Mouse (Mus musculus): ENCODE measurements around the gene Creb5. TPM values are rescaled to one million over a fixed set of nuclear protein-coding genes. Genes with fewer than 3 reads are reported as not detected.
A peak's percentile ranks its signal among the peaks of the same experiment; 100 is the strongest.

Gene Creb5
- polyA plus RNA-seq, 2 experiments: 20.0 to 46.1 TPM

DNA sequence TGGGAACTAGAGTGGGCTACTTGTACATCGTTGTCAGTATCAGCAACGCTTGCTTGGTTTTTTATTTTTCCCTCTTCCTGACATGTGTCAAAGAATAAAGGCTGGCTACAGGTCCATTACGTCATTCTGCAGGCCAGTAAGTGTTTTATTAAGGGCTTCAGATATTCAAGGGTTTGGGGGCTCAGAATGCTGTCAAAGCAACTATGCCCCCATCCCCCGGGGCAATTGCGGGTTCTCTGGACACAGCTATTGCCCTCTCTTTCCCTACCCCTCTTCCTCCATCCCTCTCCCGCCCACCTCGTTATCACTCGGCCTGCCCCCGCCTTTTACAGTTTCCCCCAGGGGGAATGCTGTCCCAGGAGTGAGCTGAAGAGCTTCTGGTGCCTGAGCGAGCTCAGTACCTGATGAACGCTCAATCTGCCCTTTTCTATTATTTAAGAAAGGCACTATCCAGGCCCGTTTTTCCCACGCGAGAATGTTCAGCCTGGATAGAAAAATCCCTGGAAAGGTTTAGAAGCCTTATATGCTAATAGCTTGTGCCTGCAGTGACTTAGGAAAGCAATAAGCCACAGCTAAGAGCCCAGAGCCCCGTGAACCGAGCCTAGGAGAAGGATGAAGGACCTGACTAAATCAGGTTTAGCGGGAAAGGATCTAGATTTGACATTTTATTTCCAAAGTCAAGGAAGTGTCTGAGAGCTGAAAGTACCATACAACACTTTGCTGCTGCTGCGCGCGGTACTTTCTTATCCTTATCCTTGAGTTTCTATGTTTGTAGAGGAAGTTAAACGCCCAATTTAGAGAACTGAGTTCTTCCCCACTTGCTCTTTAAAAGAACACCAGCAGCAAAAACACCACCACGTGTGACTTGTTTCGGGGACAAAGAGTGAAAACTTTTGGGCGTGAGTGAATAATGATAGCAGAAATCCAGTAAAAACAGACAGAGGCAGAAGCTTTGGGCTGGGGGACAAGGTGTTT is 1.8 kb downstream of the Creb5 start:
- peaks cover 29% of the 10 kb centered on the region for H3K4me1 ChIP-seq (ENCODE audit: control insufficient read depth, insufficient read depth, low read length)
- peak overlapping the region; percentile 89 for H3K27ac ChIP-seq (replicated peaks; ENCODE audit: low read depth, low read length)
- peak overlapping the region; percentile 87 for H3K9ac ChIP-seq (ENCODE audit: low read depth, low read length, severe bottlenecking)
- WGBS: 2% methylated on average over 24 of the region's 24 CpGs
- no peak for TF ChIP-seq POLR2A (IDR thresholded peaks at IDR 0.05; ENCODE audit: borderline replicate concordance, extremely low read depth, insufficient read depth, insufficient read length)
- ATAC-seq (ENCODE audit: low FRiP score, low read depth) (no peak), DNase-seq (ENCODE audit: low spot score) (no peak)
- H3K4me3 ChIP-seq (replicated peaks; ENCODE audit: low read length): peak overlapping the region; percentile 80
- no peaks in the 10 kb centered on the region for H3K9me3 ChIP-seq (ENCODE audit: control insufficient read depth, low read length)
- H3K36me3 ChIP-seq (ENCODE audit: control insufficient read depth, insufficient read depth, low read length): no peaks in the 10 kb centered on the region
- H3K4me2 ChIP-seq (replicated peaks; ENCODE audit: low read depth, low read length, severe bottlenecking): peak overlapping the region; percentile 84
- peaks cover 12% of the 10 kb centered on the region; the same call in 1 of the 2 replicates for H3K27me3 ChIP-seq (ENCODE audit: control insufficient read depth, insufficient read depth, low read length)

- Histone ChIP-seq H3K9ac (ENCODE audit: low read depth, low read length, severe bottlenecking) (peak overlapping the region; percentile 87), H3K27ac (replicated peaks; ENCODE audit: low read depth, low read length) (peak overlapping the region; percentile 89; the same call in 1 of the 2 replicates), H3K4me1 (ENCODE audit: control insufficient read depth, insufficient read depth, low read length) (peaks cover 35% of the 10 kb centered on the region)
These were observed 2.6 kb downstream of the Creb5 start for GRCm38 (mm10) chr6:53289659-53290058.

GRCm38 (mm10) chr6:53290215-53290990 is 3.3 kb downstream of the Creb5 start:
- Histone ChIP-seq H3K36me3 (ENCODE audit: control insufficient read depth, insufficient read depth, low read length) (no peaks in the 10 kb centered on the region), H3K9me3 (ENCODE audit: control insufficient read depth, low read length) (no peaks in the 10 kb centered on the region), H3K27me3 (ENCODE audit: control insufficient read depth, insufficient read depth, low read length) (peaks cover 12% of the 10 kb centered on the region; the same call in 1 of the 2 replicates), H3K4me1 (ENCODE audit: control insufficient read depth, insufficient read depth, low read length) (peaks cover 41% of the 10 kb centered on the region), H3K27ac (replicated peaks; ENCODE audit: low read depth, low read length) (peak overlapping the region; percentile 61; the same call in 1 of the 2 replicates), H3K4me3 (replicated peaks; ENCODE audit: low read length) (peak overlapping the region; percentile 80), H3K4me2 (replicated peaks; ENCODE audit: low read depth, low read length, severe bottlenecking) (peak overlapping the region; percentile 84), H3K9ac (ENCODE audit: low read depth, low read length, severe bottlenecking) (peak overlapping the region; percentile 52)
- ATAC-seq (ENCODE audit: low FRiP score, low read depth) (no peak), DNase-seq (ENCODE audit: low spot score) (peak; percentile 60)
- TF ChIP-seq POLR2A (IDR thresholded peaks at IDR 0.05; ENCODE audit: borderline replicate concordance, extremely low read depth, insufficient read depth, insufficient read length): 0 out of 2 replicates have a peak, but pooled peaks have one; percentile 21
- WGBS: 32% methylated on average over 8 of the region's 8 CpGs

More at GRCm38 (mm10) chr6:53289659-53290058, 2.6 kb downstream of the Creb5 start:
- TF ChIP-seq POLR2A (IDR thresholded peaks at IDR 0.05; ENCODE audit: borderline replicate concordance, extremely low read depth, insufficient read depth, insufficient read length): no peak
- ATAC-seq (ENCODE audit: low FRiP score, low read depth) (no peak), DNase-seq (ENCODE audit: low spot score) (no peak)
- Histone ChIP-seq H3K4me3 (replicated peaks; ENCODE audit: low read length) (peak overlapping the region; percentile 80), H3K4me2 (replicated peaks; ENCODE audit: low read depth, low read length, severe bottlenecking) (peak overlapping the region; percentile 84), H3K27me3 (ENCODE audit: control insufficient read depth, insufficient read depth, low read length) (peaks cover 12% of the 10 kb centered on the region; the same call in 1 of the 2 replicates), H3K36me3 (ENCODE audit: control insufficient read depth, insufficient read depth, low read length) (no peaks in the 10 kb centered on the region), H3K9me3 (ENCODE audit: control insufficient read depth, low read length) (no peaks in the 10 kb centered on the region)
- WGBS: 4% methylated on average over 5 of the region's 5 CpGs

GRCm38 (mm10) chr6:53292931-53293330 is 5.9 kb downstream of the Creb5 start:
- H3K9me3 ChIP-seq (ENCODE audit: control insufficient read depth, low read length): no peaks in the 10 kb centered on the region
- no peak overlapping the region for H3K27ac ChIP-seq (replicated peaks; ENCODE audit: low read depth, low read length)
- no peak for TF ChIP-seq POLR2A (IDR thresholded peaks at IDR 0.05; ENCODE audit: borderline replicate concordance, extremely low read depth, insufficient read depth, insufficient read length)
- H3K36me3 ChIP-seq (ENCODE audit: control insufficient read depth, insufficient read depth, low read length): no peaks in the 10 kb centered on the region
- no peaks in the 10 kb centered on the region for H3K27me3 ChIP-seq (ENCODE audit: control insufficient read depth, insufficient read depth, low read length)
- H3K4me2 ChIP-seq (replicated peaks; ENCODE audit: low read depth, low read length, severe bottlenecking): peak overlapping the region; percentile 33
- no peak for ATAC-seq (ENCODE audit: low FRiP score, low read depth)
- WGBS: 52% methylated on average over 1 of the region's 1 CpGs
- H3K9ac ChIP-seq (ENCODE audit: low read depth, low read length, severe bottlenecking): no peak overlapping the region
- no peak overlapping the region for H3K4me3 ChIP-seq (replicated peaks; ENCODE audit: low read length)
- no peak for DNase-seq (ENCODE audit: low spot score)
- H3K4me1 ChIP-seq (ENCODE audit: control insufficient read depth, insufficient read depth, low read length): peaks cover 37% of the 10 kb centered on the region

- ATAC-seq (ENCODE audit: low FRiP score, low read depth): no peak
- no peaks in the 10 kb centered on the region for H3K36me3 ChIP-seq (ENCODE audit: control insufficient read depth, insufficient read depth, low read length)
These were observed 10.8 kb downstream of the Creb5 start for GRCm38 (mm10) chr6:53297851-53298250.

More at GRCm38 (mm10) chr6:53297851-53298250, 10.8 kb downstream of the Creb5 start:
- Histone ChIP-seq H3K4me2 (replicated peaks; ENCODE audit: low read depth, low read length, severe bottlenecking) (no peak overlapping the region), H3K9ac (ENCODE audit: low read depth, low read length, severe bottlenecking) (no peak overlapping the region), H3K4me3 (replicated peaks; ENCODE audit: low read length) (no peak overlapping the region), H3K9me3 (ENCODE audit: control insufficient read depth, low read length) (no peaks in the 10 kb centered on the region), H3K27ac (replicated peaks; ENCODE audit: low read depth, low read length) (no peak overlapping the region), H3K27me3 (ENCODE audit: control insufficient read depth, insufficient read depth, low read length) (no peaks in the 10 kb centered on the region), H3K4me1 (ENCODE audit: control insufficient read depth, insufficient read depth, low read length) (peaks cover 24% of the 10 kb centered on the region)
- no peak for TF ChIP-seq POLR2A (IDR thresholded peaks at IDR 0.05; ENCODE audit: borderline replicate concordance, extremely low read depth, insufficient read depth, insufficient read length)
- DNase-seq (ENCODE audit: low spot score): no peak
- 71% methylated on average over 5 of the region's 5 CpGs for WGBS
